Mouse (Mus musculus): ENCODE results near the gene Chit1. TPM values are rescaled to one million over a fixed set of nuclear protein-coding genes. Genes with fewer than 3 reads are reported as not detected.
A peak's percentile ranks its signal among the peaks of the same experiment; 100 is the strongest.

Chit1 gene
- total and polyA plus RNA-seq, 3 experiments = not detected

DNA sequence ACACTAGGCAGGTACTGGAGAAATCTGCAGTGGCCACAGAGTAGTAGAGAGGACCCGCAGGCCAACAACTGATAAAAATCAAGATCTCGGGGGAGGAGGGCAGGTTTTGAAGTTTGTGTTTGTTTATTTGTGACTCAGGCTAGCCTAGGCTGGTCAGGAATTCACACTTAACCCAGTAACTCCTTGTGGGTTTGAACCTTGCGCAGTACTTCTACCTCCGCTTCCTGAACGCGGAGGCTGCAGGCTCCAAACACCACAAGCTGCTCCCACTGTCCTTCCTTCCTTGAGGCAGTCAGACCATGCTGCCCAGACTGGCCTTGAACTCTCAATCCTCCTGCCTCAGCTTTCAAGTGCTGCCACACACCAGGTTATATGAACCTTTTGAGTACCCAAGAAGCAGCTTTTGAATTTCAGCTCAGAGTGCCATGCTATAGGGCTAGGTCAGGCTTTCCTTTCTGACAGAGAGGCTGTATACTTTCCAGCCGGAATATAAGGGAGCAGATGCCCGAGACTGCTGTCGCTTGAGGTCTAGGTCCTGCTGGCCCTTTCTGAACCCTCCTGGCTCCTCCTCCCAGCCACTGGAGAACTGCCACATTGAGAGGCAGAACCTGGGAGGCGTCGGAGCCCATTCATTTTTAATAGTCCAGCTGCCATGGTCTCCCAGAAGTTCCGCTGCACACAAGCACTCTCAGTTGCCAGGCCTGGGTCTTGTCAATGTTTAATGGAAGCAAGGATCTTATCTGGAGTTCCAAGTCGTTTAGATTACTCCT is 12.9 kb upstream of the Chit1 start:
- H3K79me2 ChIP-seq (ENCODE audit: control insufficient read depth, insufficient read depth, low read length, poor library complexity) = no peaks in the 10 kb centered on the region; the same call in 1 of the 2 replicates
- peaks cover 0 to 37% of the 10 kb centered on the region in 2 experiments; a peak in 2 of 4 replicates for H3K36me3 ChIP-seq (ENCODE audit: control insufficient read depth in 1 of 2, insufficient read depth in 2 of 2, low read length in 2 of 2)
- no peak for TF ChIP-seq POLR2AphosphoS5 (IDR thresholded peaks at IDR 0.05; ENCODE audit: borderline replicate concordance, low read depth, low read length)
- TF ChIP-seq BHLHE40 (IDR thresholded peaks at IDR 0.05; ENCODE audit: borderline replicate concordance, low read depth, low read length) = no peak
- no peak for TF ChIP-seq KAT2A (conservative IDR thresholded peaks at IDR 0.05; ENCODE audit: low read depth, low read length)
- no peak for TF ChIP-seq SMC3 (IDR thresholded peaks at IDR 0.05; ENCODE audit: low read depth, low read length)
- TF ChIP-seq CHD1 (IDR thresholded peaks at IDR 0.05; ENCODE audit: low read depth, low read length) = no peak
- TF ChIP-seq JUND (IDR thresholded peaks at IDR 0.05; ENCODE audit: low read depth, low read length) = no peak
- TF ChIP-seq POLR2A (IDR thresholded peaks at IDR 0.05; ENCODE audit: control insufficient read depth in 1 of 2, insufficient read depth in 1 of 2, low read depth in 1 of 2, low read length in 2 of 2, poor library complexity in 1 of 2) = no peak
- peaks cover 0 to 8% of the 10 kb centered on the region in 2 experiments; a peak in 3 of 4 replicates for H3K27me3 ChIP-seq (ENCODE audit: control insufficient read depth in 1 of 2, insufficient read depth in 2 of 2, low read length in 2 of 2)
- H3K4me1 ChIP-seq (ENCODE audit: control insufficient read depth in 1 of 2, insufficient read depth in 2 of 2, low read length in 2 of 2) = peaks cover 9 to 59% of the 10 kb centered on the region in 2 experiments
- peak overlapping the region; percentile 48 for H3K27ac ChIP-seq (ENCODE audit: control insufficient read depth, low read depth, low read length)
- peak overlapping the region; percentile 69 for H3K9ac ChIP-seq (ENCODE audit: control insufficient read depth, low read depth, low read length, poor library complexity, severe bottlenecking)
- DNase-seq (ENCODE audit: low read depth, low spot score) = no peak
- H3K4me3 ChIP-seq (ENCODE audit: control insufficient read depth in 1 of 2, insufficient read depth in 1 of 2, low read depth in 2 of 2, low read length in 2 of 2) = peak overlapping the region; percentile 90 to 100
- H3K9me3 ChIP-seq (replicated peaks; ENCODE audit: insufficient read depth, low read length) = no peaks in the 10 kb centered on the region

DNA sequence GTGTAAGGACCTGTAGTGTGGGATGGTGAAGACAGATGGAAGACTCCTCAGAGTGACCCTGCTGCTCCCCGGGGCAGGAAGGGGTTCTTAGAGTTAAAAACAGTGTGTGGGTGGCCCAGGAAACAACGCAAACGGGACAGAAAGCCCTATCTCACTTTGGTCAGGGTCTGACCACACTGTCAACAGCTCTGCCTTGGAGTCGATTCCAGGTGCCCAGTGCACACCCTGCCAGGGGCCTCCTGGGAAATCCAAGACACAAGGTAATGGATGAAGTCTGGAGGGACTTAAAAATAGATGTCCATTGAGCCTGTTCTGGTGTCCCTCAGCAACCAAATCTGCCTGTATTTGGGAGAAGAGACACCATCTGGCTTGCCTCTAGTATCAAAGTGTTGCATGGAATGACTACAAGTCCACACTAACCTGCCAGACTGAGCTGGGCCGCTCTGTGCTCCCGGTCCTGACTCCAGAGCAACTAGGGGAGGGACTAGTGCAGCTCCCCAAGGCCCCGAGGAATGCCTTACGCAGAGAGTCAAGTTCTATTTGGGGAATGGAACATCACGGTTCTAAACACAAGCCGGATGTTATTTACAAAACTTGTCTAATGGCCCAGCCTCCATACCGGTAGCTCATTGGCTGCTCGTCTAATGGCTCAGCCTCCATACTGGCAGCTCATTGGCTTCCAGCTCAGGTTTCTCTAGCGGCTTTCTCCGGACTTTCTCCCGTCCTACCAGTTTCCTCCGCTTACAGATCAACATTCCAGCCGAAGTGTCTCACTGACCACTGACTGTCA is 12.1 kb upstream of the Chit1 start:
- H3K36me3 ChIP-seq (ENCODE audit: control insufficient read depth in 1 of 2, insufficient read depth in 2 of 2, low read length in 2 of 2) = peaks cover 0 to 30% of the 10 kb centered on the region in 2 experiments; a peak in 2 of 4 replicates
- H3K9me3 ChIP-seq (replicated peaks; ENCODE audit: insufficient read depth, low read length) = no peaks in the 10 kb centered on the region
- DNase-seq (ENCODE audit: low read depth, low spot score) = peak; percentile 92
- peaks cover 7 to 51% of the 10 kb centered on the region in 2 experiments for H3K4me1 ChIP-seq (ENCODE audit: control insufficient read depth in 1 of 2, insufficient read depth in 2 of 2, low read length in 2 of 2)
- H3K79me2 ChIP-seq (ENCODE audit: control insufficient read depth, insufficient read depth, low read length, poor library complexity) = no peaks in the 10 kb centered on the region; the same call in 1 of the 2 replicates
- H3K27ac ChIP-seq (ENCODE audit: control insufficient read depth, low read depth, low read length) = peak overlapping the region; percentile 48
- H3K4me3 ChIP-seq (ENCODE audit: control insufficient read depth in 1 of 2, insufficient read depth in 1 of 2, low read depth in 2 of 2, low read length in 2 of 2) = peak overlapping the region; percentile 90 to 100
- H3K9ac ChIP-seq (ENCODE audit: control insufficient read depth, low read depth, low read length, poor library complexity, severe bottlenecking) = peak overlapping the region; percentile 87
- peaks cover under 1 to 8% of the 10 kb centered on the region in 2 experiments; a peak in 3 of 4 replicates for H3K27me3 ChIP-seq (ENCODE audit: control insufficient read depth in 1 of 2, insufficient read depth in 2 of 2, low read length in 2 of 2)
- TF ChIP-seq NELFE (IDR thresholded peaks at IDR 0.05; ENCODE audit: low read depth, low read length) (peak; percentile 44), BHLHE40 (IDR thresholded peaks at IDR 0.05; ENCODE audit: borderline replicate concordance, low read depth, low read length) (no peak), GABPA (IDR thresholded peaks at IDR 0.05; ENCODE audit: low read depth, low read length) (no peak), RCOR1 (IDR thresholded peaks at IDR 0.05; ENCODE audit: low read depth, low read length) (0 out of 2 replicates have a peak, but pooled peaks have one; percentile 6), CTCF (IDR thresholded peaks at IDR 0.05 in 2 of 3, conservative IDR thresholded peaks at IDR 0.05 in 1 of 3; ENCODE audit: control insufficient read depth in 1 of 3, insufficient read depth in 1 of 3, low read depth in 2 of 3, low read length in 3 of 3, poor library complexity in 1 of 3, severe bottlenecking in 1 of 3) (no peak), MXI1 (IDR thresholded peaks at IDR 0.05; ENCODE audit: low read depth, low read length) (peak; percentile 45; the same call in 1 of the 2 replicates), MAFK (IDR thresholded peaks at IDR 0.05; ENCODE audit: borderline replicate concordance, low read depth, low read length) (no peak), POLR2A (IDR thresholded peaks at IDR 0.05; ENCODE audit: control insufficient read depth in 1 of 2, insufficient read depth in 1 of 2, low read depth in 1 of 2, low read length in 2 of 2, poor library complexity in 1 of 2) (peak in 1 of 2 experiments; percentile 51; a peak in 1 of 4 replicates), ZMIZ1 (IDR thresholded peaks at IDR 0.05; ENCODE audit: low read depth, low read length) (peak; percentile 70; the same call in 1 of the 2 replicates), TBP (IDR thresholded peaks at IDR 0.05; ENCODE audit: low read depth, low read length) (peak; percentile 19; the same call in 1 of the 2 replicates), USF1 (IDR thresholded peaks at IDR 0.05; ENCODE audit: low read depth, low read length) (0 out of 2 replicates have a peak, but pooled peaks have one; percentile 13), TCF12 (IDR thresholded peaks at IDR 0.05; ENCODE audit: low read depth, low read length) (peak; percentile 51), NRF1 (IDR thresholded peaks at IDR 0.05; ENCODE audit: insufficient read depth, low read depth, low read length, poor library complexity, severe bottlenecking) (peak; percentile 25; the same call in 1 of the 2 replicates), ZNF384 (IDR thresholded peaks at IDR 0.05; ENCODE audit: low read depth, low read length) (no peak), HCFC1 (IDR thresholded peaks at IDR 0.05; ENCODE audit: low read depth, low read length) (peak; percentile 64), SMC3 (IDR thresholded peaks at IDR 0.05; ENCODE audit: low read depth, low read length) (no peak), JUND (IDR thresholded peaks at IDR 0.05; ENCODE audit: low read depth, low read length) (no peak), POLR2AphosphoS5 (IDR thresholded peaks at IDR 0.05; ENCODE audit: borderline replicate concordance, low read depth, low read length) (no peak), POLR2AphosphoS2 (IDR thresholded peaks at IDR 0.05; ENCODE audit: low read length) (no peak), UBTF (IDR thresholded peaks at IDR 0.05; ENCODE audit: borderline replicate concordance, insufficient read depth, low read depth, low read length) (no peak), ELF1 (IDR thresholded peaks at IDR 0.05; ENCODE audit: low read depth, low read length) (peak; percentile 14; the same call in 1 of the 2 replicates), SIN3A (IDR thresholded peaks at IDR 0.05; ENCODE audit: low read length) (peak; percentile 91), MAX (IDR thresholded peaks at IDR 0.05; ENCODE audit: low read length) (no peak), RAD21 (IDR thresholded peaks at IDR 0.05; ENCODE audit: low read depth, low read length) (no peak)

Measured in MEL (cell line).